In the genomic region with DNA sequence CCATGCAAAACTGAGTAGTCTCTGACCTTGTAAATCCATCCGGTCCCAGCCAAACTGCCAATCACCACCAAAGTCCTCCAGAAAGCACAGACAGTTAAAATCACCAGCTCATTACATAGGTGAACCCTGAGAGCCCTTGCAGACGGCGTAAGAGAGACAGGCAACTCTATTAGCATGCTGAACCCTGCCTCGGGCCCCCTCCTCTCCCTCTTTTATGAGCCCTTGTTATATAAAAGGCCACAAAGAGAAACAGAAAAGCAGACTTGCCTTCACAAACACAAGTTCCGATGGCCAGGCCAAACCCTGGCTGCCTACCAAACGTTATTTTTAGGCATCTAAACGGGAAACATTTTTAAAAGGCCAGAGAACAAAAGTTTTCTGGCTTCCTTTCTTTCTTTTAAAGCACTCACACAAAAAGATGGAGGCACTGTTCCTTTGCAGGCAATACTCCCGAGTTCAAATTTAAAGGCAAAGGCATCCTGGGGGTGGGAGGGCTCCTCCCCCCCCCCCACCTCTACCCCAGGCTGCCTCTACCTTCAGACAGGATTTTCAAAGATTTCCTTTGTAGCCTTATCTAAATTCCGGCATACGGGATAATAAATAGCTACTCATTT, we compare ENCODE assay signal across 8 mouse cellular contexts. TPM values are rescaled to one million over a fixed set of nuclear protein-coding genes. Genes with fewer than 3 reads are reported as not detected.
DNase-seq lines count a peak whose midpoint lies in the region; ATAC-seq lines count a peak whose summit lies in the region.

No protein-coding gene starts in this region.

- intact Hi-C loops in left cerebral cortex, postnatal 14 days (cut with DNase I): no loop called here

- no peaks in the 10 kb centered on the region for H3K36me3 ChIP-seq in heart, embryonic 16.5 days (ENCODE audit: control insufficient read depth, insufficient read depth)
- H3K36me3 ChIP-seq in midbrain, embryonic 15.5 days (replicated peaks): no peaks in the 10 kb centered on the region

- peak overlapping the region; percentile 43; the same call in 1 of the 2 replicates for H3K9ac ChIP-seq in heart, embryonic 16.5 days (ENCODE audit: low read length)
- peak overlapping the region; percentile 67 for H3K9ac ChIP-seq in midbrain, embryonic 15.5 days

- H3K9me3 ChIP-seq in heart, embryonic 16.5 days (replicated peaks; ENCODE audit: control insufficient read depth, low read length): no peaks in the 10 kb centered on the region
- H3K9me3 ChIP-seq in midbrain, embryonic 15.5 days: no peaks in the 10 kb centered on the region

- no peak for ATAC-seq in heart, embryonic 16.5 days (replicated peaks; ENCODE audit: extremely low read depth, insufficient read depth, low FRiP score)
- ATAC-seq in midbrain, embryonic 15.5 days (replicated peaks): no peak

- WGBS in heart, embryonic 16.5 days: 14% methylated on average over 10 of the region's 10 CpGs
- 6% methylated on average over 10 of the region's 10 CpGs for WGBS in midbrain, embryonic 15.5 days

- peak overlapping the region; percentile 61 for H3K27ac ChIP-seq in heart, embryonic 16.5 days (ENCODE audit: low read length)
- H3K27ac ChIP-seq in midbrain, embryonic 15.5 days: peak overlapping the region; percentile 93

- peaks cover 16% of the 10 kb centered on the region for H3K27me3 ChIP-seq in heart, embryonic 16.5 days (ENCODE audit: control insufficient read depth, insufficient read depth, low read length)
- H3K27me3 ChIP-seq in midbrain, embryonic 15.5 days (replicated peaks): no peaks in the 10 kb centered on the region

- peak overlapping the region; percentile 99 for H3K4me2 ChIP-seq in heart, embryonic 16.5 days (ENCODE audit: low read depth, low read length)
- peak overlapping the region; percentile 99 for H3K4me2 ChIP-seq in midbrain, embryonic 15.5 days

- DNase-seq in left cerebral cortex, postnatal 14 days (ENCODE audit: low spot score in 2 of 2): peak; percentile 28 to 39
- no peak for DNase-seq in left cerebral cortex, adult 11 months (ENCODE audit: low spot score)
- DNase-seq in embryo, embryonic 11 days: peak; percentile 47
- peak; percentile 53 for DNase-seq in kidney, postnatal 14 days
- DNase-seq in urinary bladder, postnatal 4 days (ENCODE audit: low spot score in 2 of 2): no peak
- DNase-seq in thymus, postnatal 0 days (ENCODE audit: low spot score): no peak

- peaks cover 27% of the 10 kb centered on the region for H3K4me1 ChIP-seq in heart, embryonic 16.5 days (ENCODE audit: control insufficient read depth, insufficient read depth, low read length)
- peaks cover 62% of the 10 kb centered on the region for H3K4me1 ChIP-seq in midbrain, embryonic 15.5 days

- H3K4me3 ChIP-seq in heart, embryonic 16.5 days (ENCODE audit: low read length): peak overlapping the region; percentile 74
- H3K4me3 ChIP-seq in midbrain, embryonic 15.5 days: peak overlapping the region; percentile 85

RNA-seq across cellular contexts. Expression of a gene that starts 3.3 kb away (rescaled TPM):
- 10 to 100 TPM; 15.3 to 16.1 TPM for total RNA-seq in left cerebral cortex, postnatal 14 days (2021)
- polyA plus RNA-seq in heart, embryonic 16.5 days (2015; fragmentation: Nextera tagmentation; extraction: Ambion mirVana): 0.05 and 0.55 TPM in 2 replicates
- polyA plus RNA-seq in midbrain, embryonic 15.5 days (2015; fragmentation: Nextera tagmentation; extraction: Ambion mirVana): 6.0 and 7.6 TPM in 2 replicates
- 0.08 and 0.17 TPM in 2 replicates for polyA plus RNA-seq in thymus, postnatal 0 days (2015; fragmentation: Nextera tagmentation; extraction: Ambion mirVana)

Comparison
In these comparisons a context has a peak if more than half of its experiments do, and no peak if none do; other contexts are left out.
1. DNase-seq: peak in left cerebral cortex, postnatal 14 days (2 of 2), embryo, embryonic 11 days (single experiment) and kidney, postnatal 14 days (single experiment); none in left cerebral cortex, adult 11 months (single experiment), urinary bladder, postnatal 4 days (0 of 2) and thymus, postnatal 0 days (single experiment).